Mouse (Mus musculus) layer of hippocampus, postnatal 10 days (tissue): Measurements from ENCODE around the gene Myocd. TPM values are rescaled to one million over a fixed set of nuclear protein-coding genes. Genes with fewer than 3 reads are reported as not detected.

Experiments used
- DNase-seq, 2 experiments: peaks; one replicate each; pipeline ENCODE4 v3.0.0; 2021; ENCODE audit warnings: low spot score in 2 of 2
- total RNA-seq, 2 experiments: library from RNA; stranded (reverse); gene quantifications; 2 replicates each; pipeline ENCODE4 v1.2.3; 2021

Myocd gene
- total RNA-seq, 2 experiments from 2014 or later = 0.62 to 0.87 TPM

DNA sequence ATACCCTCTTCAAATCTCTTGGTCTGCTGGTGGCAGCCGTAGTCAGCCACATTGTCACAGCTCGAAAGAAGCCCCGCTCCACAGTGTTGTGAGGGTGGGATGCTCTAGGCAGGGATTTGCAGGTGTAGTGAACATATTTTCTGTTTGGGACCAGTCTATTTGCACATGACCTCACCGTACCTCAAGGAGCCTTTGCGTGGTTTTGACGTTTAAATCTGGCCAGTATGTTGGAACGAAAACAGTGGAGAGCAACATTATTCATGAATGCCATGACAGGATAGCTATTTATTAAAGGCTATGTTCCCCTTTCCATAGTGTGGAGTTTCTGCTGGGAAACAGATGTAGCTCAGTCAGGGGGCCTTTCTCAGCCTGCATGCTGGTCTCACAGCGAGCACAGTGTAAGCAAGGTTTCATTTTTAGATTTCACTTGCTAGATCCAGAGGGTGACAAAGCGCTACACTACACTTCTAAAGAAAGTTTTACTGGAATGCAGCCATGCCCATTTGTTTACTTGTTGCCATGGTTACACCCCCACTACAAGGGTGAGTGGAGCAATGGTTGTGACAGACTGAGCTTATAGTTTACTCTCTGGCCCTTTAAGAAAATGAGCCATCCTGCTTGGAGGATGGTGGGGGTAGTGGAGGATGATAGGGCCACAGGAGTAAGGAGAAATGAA, 54.7 kb downstream of the Myocd start:
- no peak for DNase-seq

- no peak for DNase-seq
Measured at GRCm38 (mm10) chr11:65213806-65214205, 56.0 kb downstream of the Myocd start.

- DNase-seq = no peak
Measured at GRCm38 (mm10) chr11:65211701-65212100, 58.1 kb downstream of the Myocd start.

- no peak for DNase-seq
Measured at GRCm38 (mm10) chr11:65209441-65209840, 60.3 kb downstream of the Myocd start.

GRCm38 (mm10) chr11:65205306-65205705, 64.5 kb downstream of the Myocd start:
- DNase-seq = no peak

DNA sequence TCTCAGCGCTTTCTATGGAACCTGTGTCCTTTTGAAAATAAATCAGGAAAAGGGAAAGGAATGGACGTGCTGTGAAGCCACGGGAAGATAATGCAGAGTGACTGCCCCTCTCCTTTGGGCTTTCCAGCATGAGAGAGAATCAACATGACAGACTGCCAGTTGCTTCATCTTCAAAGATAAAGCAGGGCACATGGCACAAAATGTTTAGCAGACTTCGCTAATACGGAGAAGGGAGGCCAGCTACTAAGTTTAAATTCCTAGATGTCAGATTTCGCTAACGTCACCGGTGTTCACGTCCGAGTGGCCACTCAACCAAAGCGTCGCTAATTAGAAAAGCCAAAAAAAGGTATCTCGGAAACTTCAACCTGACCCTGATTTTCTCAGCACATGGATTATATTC, 65.1 kb downstream of the Myocd start:
- DNase-seq = no peak

DNA sequence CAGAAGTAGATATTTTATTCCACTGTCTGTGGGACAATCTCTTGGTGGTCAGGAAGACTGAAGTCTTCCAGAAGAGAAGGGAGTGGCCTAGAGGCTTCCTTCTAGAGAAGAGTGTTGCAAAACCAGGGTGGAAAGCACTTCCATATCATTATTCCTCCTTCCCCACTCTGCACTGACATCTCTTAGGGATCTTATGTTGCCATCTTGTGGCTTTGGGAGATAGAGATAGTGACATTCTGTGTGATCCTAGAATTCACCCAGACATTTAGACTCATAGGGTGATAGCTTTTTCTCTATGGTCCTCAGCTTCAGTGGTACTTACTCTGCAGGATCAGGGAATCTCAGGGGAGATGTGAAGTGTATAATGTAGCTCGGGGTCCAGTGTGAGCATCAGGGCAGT, 66.8 kb downstream of the Myocd start:
- no peak for DNase-seq

GRCm38 (mm10) chr11:65202236-65202635, 67.6 kb downstream of the Myocd start:
- no peak for DNase-seq

- DNase-seq = no peak
Measured at GRCm38 (mm10) chr11:65198026-65198425, 71.8 kb downstream of the Myocd start.

DNA sequence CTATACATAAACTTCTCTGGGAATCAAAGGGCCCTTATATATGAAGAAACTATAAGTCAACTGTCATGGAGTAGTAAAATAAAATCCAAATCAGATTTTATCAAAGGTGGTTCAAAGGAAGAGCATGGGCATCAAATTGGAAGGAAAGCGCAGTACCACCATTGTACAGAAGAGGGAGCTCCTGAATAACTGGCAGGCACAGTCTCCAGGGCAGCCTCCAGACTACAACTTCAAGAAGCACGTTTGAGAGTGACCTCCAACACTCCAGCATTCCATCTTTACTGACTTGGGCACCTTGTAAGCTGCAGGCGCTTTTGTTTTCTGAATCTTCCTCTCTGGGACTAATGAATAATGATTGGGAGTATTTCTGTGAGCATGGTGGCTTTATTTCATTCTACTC, 72.5 kb downstream of the Myocd start:
- DNase-seq = peak; percentile 82 to 85

- no peak for DNase-seq
Measured at GRCm38 (mm10) chr11:65186974-65187373, 82.8 kb downstream of the Myocd start.

DNA sequence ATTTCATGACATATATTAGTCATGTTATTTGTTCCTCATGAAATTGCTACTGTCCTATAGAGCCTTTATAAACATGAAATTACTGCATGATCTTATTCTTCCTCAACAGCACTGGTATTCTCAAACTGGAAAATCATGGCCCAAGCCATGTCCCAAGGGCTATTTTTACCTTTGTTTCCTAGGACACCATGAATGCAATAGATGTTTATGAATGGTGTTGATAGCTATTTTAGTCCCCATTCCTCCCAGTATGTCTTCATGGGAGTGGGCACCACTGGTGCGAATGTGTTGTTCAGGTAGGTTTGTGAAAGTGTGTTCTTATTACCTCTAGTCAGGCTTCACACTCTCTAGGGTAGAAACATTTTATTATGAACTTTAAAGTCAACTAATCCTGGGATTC, 84.7 kb downstream of the Myocd start:
- no peak for DNase-seq

GRCm38 (mm10) chr11:65170121-65170750, 99.6 kb downstream of the Myocd start:
- no peak for DNase-seq

GRCm38 (mm10) chr11:65162767-65163120, 107.0 kb downstream of the Myocd start, which contains the start of gene Arhgap44:
Arhgap44 (minus strand) TSS chr11:65162961.
- DNase-seq = peak; percentile 75 to 82

DNA sequence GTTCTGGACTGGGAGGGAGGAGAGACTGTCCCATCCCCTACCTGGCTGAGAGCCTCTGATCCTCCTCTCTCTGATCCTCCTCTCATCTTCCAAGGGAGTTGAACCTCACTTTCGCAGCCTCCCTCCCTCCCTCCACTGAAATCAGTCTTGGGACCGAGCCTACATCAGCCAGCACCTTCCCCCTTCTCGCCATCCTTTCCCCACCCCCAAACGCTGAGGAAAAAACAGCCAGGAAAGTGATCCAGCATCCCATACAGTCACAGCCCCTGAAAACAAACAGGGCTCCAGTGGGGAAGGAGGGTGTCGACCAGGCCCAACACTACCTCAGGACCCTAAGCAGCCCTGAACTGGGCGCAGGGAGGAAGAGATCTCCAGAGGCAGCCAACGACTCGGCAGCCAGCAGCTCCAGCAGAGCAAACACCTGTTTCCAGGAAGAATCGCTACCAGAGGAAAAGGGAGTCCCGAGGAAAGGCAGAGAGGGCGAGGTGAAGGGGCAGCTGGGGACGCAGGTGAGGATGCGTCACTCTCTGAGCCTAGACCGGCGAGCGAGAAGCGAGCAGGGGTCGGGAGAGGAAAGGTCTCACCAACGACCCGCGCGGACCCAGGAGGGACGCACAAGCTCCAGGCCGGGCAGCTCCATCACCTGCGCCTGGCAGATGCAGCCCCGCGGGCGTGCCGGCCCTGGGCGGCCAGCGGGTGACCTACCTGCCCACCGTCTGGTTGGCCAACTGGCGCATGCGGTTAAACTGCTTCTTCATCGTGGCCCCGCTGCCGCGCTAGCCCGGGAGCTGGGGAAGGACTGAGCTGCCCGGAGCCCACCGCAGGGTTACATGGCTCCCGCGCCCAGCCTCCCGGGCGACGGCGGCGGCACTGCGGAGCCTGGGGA, 107.7 kb downstream of the Myocd start:
- DNase-seq = peak; percentile 11 to 19

DNA sequence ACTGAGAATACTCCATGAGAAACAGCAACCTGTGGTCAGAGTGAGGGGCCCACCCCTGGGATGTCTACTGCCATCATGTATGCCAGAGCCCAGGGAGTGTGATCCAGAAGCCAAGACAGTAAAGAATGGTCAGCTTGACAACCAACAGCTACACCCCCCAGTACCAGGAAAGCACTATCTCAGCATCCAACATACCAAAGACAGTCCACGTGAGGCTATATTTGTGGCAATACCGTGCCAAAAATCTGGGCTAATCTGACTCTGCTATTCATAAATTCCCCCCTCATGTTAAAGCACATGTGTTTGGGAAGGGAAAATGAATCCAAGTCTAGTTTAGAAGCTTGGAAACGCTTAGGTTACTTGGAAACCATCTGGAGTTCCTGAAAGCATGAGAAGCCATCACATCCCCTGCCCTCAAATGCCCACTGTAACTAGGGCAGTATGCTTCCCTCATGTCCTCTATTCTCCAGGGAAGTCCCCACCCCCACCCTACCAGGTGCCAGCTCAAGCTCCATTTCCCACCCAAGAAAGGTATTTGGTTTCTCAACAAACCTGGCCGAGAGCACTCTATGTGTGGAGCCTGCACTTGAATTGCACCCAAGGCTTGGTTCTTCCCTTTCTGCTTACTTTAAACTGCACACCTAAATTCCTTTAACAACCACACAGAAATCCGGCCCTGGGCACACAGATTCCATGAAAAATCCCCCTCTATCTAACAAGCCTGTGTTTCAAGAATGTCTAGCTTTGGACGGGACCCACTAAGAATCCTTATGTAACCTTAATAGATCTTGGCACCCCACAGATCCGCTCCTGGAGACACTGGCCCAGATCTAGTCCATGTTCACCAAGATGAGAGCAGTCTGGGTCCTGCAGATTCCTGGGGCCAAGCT, 108.6 kb downstream of the Myocd start:
- DNase-seq = no peak

- DNase-seq = no peak
Measured at GRCm38 (mm10) chr11:65159791-65160190, 110.0 kb downstream of the Myocd start, which contains the start of gene 1700086D15Rik. 1700086D15Rik (minus strand) TSS chr11:65159891.

- DNase-seq = no peak
Measured at GRCm38 (mm10) chr11:65158658-65158990, 111.2 kb downstream of the Myocd start.

GRCm38 (mm10) chr11:65157966-65158657, 111.7 kb downstream of the Myocd start:
- no peak for DNase-seq

DNA sequence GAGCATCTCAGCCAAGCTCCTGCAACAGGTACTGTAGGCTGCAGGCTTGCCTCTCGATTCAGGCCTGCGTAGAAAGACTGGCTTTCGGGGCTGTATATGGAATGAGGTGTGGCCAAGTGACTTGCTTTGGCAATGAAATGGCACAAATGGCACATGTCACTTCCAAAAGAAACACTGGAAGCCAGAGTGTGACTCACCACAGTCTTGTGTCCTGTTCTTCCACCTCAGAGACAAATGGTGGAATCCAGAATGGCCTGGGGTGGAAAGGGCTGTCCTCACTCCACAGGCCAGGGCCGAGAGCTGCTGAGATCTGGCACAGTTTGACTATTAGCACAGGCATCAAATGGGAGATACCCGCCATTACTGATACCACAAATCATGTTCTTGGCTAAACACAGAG, 116.8 kb downstream of the Myocd start:
- no peak for DNase-seq
